Mouse (Mus musculus): ENCODE measurements around the gene Gm20509.

- TF ChIP-seq POLR2A (IDR thresholded peaks at IDR 0.05; ENCODE audit: control insufficient read depth, extremely low read depth, insufficient read depth, low read length, poor library complexity) (no peak), CTCF (IDR thresholded peaks at IDR 0.05; ENCODE audit: borderline replicate concordance, control insufficient read depth, extremely low read depth, insufficient read depth, low read length, poor library complexity) (no peak)
These were observed 12.9 kb upstream of the Gm20509 start for GRCm38 (mm10) chr9:73089222-73089920.

Data from thymus, adult 2 months (tissue).